Mouse (Mus musculus): ENCODE measurements at regions not wholly inside any gene's neighbourhood (a gene's known extent, or its start where the extent isn't known, plus 50 kb on each side); places are given as distances from the start of the nearest gene placed in this dataset.

GRCm38 (mm10) chr7:135913923-135914634, 197.9 kb upstream of the Mki67 start:
- no peak for TF ChIP-seq POLR2A (IDR thresholded peaks at IDR 0.05; ENCODE audit: control insufficient read depth in 1 of 2, insufficient read depth in 1 of 2, low read depth in 1 of 2, low read length in 2 of 2, poor library complexity in 1 of 2)
- TF ChIP-seq CTCF (IDR thresholded peaks at IDR 0.05 in 2 of 3, conservative IDR thresholded peaks at IDR 0.05 in 1 of 3; ENCODE audit: control insufficient read depth in 1 of 3, insufficient read depth in 1 of 3, low read depth in 2 of 3, low read length in 3 of 3, poor library complexity in 1 of 3, severe bottlenecking in 1 of 3) = no peak

Data from MEL (cell line).